Mouse (Mus musculus) liver, postnatal 0 days (tissue): ENCODE measurements around the gene Sucla2. TPM values are rescaled to one million over a fixed set of nuclear protein-coding genes. Genes with fewer than 3 reads are reported as not detected.

Source experiments
- ATAC-seq: fragments of 200-750 bp; cut with Nextera tagmentation; 2 replicates; pipeline ENCODE4 v1.8.0; 2017; ENCODE audit warnings: mild to moderate bottlenecking, moderate library complexity
- DNase-seq: peaks from one replicate; pipeline ENCODE4 v3.0.0-alpha.2; 2016
- H3K27ac ChIP-seq: fragments of 300-500 bp; sonication (generic); 2 replicates; pipeline ENCODE4 v1.5.1; 2014; ENCODE audit warnings: antibody characterized with exemption, moderate library complexity, mild to moderate bottlenecking, low read depth
- H3K27me3 ChIP-seq: fragments of 300-500 bp; sonication (generic); 2 replicates; pipeline ENCODE4 v1.6.1; 2014; ENCODE audit warnings: low read length, control low read depth, mixed read lengths; ENCODE audit not compliant: insufficient read depth
- H3K36me3 ChIP-seq: fragments of 300-500 bp; sonication (generic); replicated peaks from 2 replicates; pipeline ENCODE4 v1.6.1; 2014; ENCODE audit warnings: mild to moderate bottlenecking, control low read depth, low read length, moderate library complexity, mixed read lengths; ENCODE audit not compliant: insufficient read depth
- H3K4me1 ChIP-seq: fragments of 300-500 bp; sonication (generic); 2 replicates; pipeline ENCODE4 v1.6.1; 2014; ENCODE audit warnings: antibody characterized with exemption, mild to moderate bottlenecking, control low read depth; ENCODE audit not compliant: insufficient read depth
- H3K4me2 ChIP-seq: fragments of 300-500 bp; sonication (generic); 2 replicates; pipeline ENCODE4 v1.6.1; 2014; ENCODE audit warnings: low read depth, mild to moderate bottlenecking, low read length, moderate library complexity, mixed read lengths
- H3K4me3 ChIP-seq: fragments of 300-500 bp; sonication (generic); 2 replicates; pipeline ENCODE4 v1.5.1; 2014; ENCODE audit warnings: low read depth, low read length
- H3K9ac ChIP-seq: fragments of 300-500 bp; sonication (generic); replicated peaks from 2 replicates; pipeline ENCODE4 v1.6.1; 2014; ENCODE audit warnings: mild to moderate bottlenecking, moderate library complexity
- H3K9me3 ChIP-seq: fragments of 300-500 bp; sonication (generic); 2 replicates; pipeline ENCODE4 v1.6.1; 2016; ENCODE audit warnings: mild to moderate bottlenecking, control low read depth, low read length, mixed read lengths
- CTCF ChIP-seq: sonication (generic); IDR thresholded peaks from 2 replicates; pipeline ENCODE4 v1.5.1; 2016; ENCODE audit warnings: antibody characterized with exemption, low read depth
- EP300 ChIP-seq: IDR thresholded peaks from 2 replicates; pipeline ENCODE4 v1.6.1; 2016; ENCODE audit warnings: antibody characterized with exemption, low read depth, mild to moderate bottlenecking
- WGBS: fragments of 180-500 bp; shearing (Covaris S2); extraction: QIAGEN DNeasy Blood & Tissue Kit; methylation state at CpG from one replicate; pipeline ENCODE4 v1.1.7; 2014; ENCODE audit not compliant: insufficient replicate concordance; 5-methylcytosine and 5-hydroxymethylcytosine counted together
- polyA plus RNA-seq: library from polyadenylated mRNA; unstranded; fragments of >200 nt; fragmentation: Nextera tagmentation; extraction: Ambion mirVana; gene quantifications from 2 replicates; pipeline ENCODE4 v1.2.1, GENCODE M21; 2015

The Sucla2 gene
- polyA plus RNA-seq, 1 experiment from 2014 or later: 99.7 TPM

DNA sequence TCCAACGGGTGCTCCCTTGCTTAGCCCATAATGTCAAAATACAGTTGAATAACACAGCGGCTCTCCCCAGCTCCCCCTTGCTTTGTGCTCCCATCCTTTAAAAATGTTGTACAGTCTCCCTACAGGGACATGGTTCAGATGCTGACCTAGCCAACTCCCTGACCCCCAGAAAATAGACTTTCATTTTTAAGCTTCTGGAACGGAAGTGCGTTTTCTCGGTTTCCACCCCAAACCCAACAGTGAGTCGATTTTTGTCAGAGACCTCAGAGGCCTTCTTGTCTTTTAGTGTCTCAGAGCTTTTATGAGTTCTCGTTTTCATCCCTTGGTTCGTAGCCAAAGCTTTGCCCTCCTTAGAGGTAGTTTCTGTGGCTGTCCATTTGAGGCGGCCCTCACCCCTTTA is 23.8 kb upstream of the Sucla2 start:
- H3K9me3 ChIP-seq: no peaks in the 10 kb centered on the region
- no peak overlapping the region for H3K27ac ChIP-seq
- no peak overlapping the region for H3K9ac ChIP-seq
- DNase-seq: no peak
- no peak overlapping the region for H3K4me2 ChIP-seq
- no peak for TF ChIP-seq CTCF
- TF ChIP-seq EP300: no peak
- no peak for ATAC-seq
- 83% methylated on average over 9 of the region's 9 CpGs for whole genome bisulfite sequencing
- H3K4me3 ChIP-seq: no peak overlapping the region
- no peaks in the 10 kb centered on the region for H3K27me3 ChIP-seq
- H3K4me1 ChIP-seq: no peaks in the 10 kb centered on the region; the same call in 1 of the 2 replicates
- H3K36me3 ChIP-seq: no peaks in the 10 kb centered on the region

DNA sequence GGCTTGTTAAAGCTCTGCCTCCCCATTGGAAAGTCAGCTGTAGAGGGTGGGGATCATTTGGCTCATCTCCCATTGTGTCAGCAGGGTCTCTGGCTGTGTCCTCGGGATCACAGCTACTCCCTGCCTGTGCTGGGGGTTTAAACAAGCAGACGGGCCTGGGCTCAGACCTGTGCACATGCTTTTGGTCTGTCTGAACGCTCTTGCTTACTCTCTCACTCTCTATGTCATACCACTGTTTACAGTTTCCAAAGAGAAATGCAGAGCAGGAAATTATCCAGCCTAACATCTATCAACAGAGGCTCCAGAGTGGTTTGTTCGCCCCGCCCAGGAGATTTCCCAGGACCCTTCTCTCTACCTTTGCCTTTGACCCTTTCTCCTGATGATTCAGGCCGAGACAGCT is 23.4 kb upstream of the Sucla2 start:
- no peaks in the 10 kb centered on the region; the same call in 1 of the 2 replicates for H3K4me1 ChIP-seq
- no peak overlapping the region for H3K4me2 ChIP-seq
- TF ChIP-seq EP300 (no peak), CTCF (no peak)
- no peaks in the 10 kb centered on the region for H3K36me3 ChIP-seq
- DNase-seq (no peak), ATAC-seq (no peak)
- H3K4me3 ChIP-seq: no peak overlapping the region
- H3K27ac ChIP-seq: no peak overlapping the region
- H3K9me3 ChIP-seq: no peaks in the 10 kb centered on the region
- no peak overlapping the region for H3K9ac ChIP-seq
- WGBS: 68% methylated on average over 6 of the region's 6 CpGs
- H3K27me3 ChIP-seq: no peaks in the 10 kb centered on the region

DNA sequence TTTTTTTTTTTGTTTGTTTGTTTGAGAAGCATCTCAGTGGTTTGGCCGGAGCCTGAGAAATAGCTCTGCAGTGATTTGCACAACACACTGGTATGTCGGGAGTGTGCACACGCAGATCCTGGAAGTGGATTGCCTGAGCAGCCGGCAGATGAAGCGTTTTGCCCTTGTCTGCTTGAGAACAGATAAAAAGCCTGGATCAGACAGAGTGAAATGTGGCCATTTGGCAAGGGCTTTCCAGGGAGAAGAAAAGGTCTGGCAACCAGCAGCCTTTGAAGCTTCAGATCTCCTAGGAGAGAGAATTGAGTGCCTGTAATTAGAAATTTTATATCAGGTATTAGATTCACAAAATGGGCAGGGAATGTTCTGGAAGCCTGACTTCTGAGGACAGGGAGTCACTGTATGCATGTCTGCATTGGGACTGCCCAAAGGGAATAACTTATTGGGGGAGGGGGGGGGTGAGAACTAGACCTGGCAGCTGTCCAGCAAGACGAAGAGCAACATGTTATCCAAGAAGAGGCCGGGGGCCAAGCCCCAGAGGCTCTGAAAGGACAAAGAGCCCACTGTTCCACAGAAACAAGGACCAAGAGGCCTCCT is 22.4 kb upstream of the Sucla2 start:
- Histone ChIP-seq H3K4me2 (no peak overlapping the region), H3K4me1 (no peaks in the 10 kb centered on the region; the same call in 1 of the 2 replicates), H3K4me3 (no peak overlapping the region), H3K27me3 (no peaks in the 10 kb centered on the region), H3K27ac (peak overlapping the region; percentile 23; the same call in 1 of the 2 replicates), H3K9ac (no peak overlapping the region), H3K9me3 (no peaks in the 10 kb centered on the region), H3K36me3 (no peaks in the 10 kb centered on the region)
- ATAC-seq (no peak), DNase-seq (no peak)
- 57% methylated on average over 7 of the region's 7 CpGs for WGBS
- TF ChIP-seq CTCF (no peak), EP300 (no peak)

DNA sequence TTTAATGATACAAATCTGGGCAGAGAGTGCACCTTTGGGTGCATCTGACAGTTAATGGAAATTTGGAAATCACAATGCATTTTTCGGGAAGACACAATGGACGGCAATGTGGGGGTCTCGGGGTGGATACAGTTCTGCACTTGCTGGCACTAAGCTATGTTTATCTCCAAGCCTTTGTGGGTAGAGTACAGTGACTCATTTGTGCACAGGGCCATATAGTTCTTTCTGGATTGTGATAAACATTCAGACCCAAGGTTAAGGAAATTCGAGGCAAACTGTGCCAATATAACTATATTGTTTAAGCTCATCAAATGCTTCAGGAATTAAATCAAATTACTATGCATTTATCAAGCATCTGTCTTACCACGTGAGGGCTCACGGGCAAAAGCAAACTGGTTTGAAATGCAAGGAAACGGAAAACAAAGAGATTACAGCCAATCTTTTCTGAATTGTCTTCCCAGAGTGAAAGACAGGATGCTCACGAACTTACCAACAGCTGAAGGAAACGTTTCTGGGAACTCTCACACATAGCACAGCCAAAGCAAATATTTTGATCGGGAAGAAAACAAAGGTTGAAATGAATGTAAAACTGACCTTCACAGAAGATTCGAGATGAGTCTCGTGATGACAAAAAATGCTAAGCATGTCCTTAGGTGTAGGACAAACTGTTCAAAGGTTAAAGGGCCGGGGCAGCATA is 21.7 kb upstream of the Sucla2 start:
- Histone ChIP-seq H3K9ac (no peak overlapping the region), H3K27me3 (no peaks in the 10 kb centered on the region), H3K4me1 (no peaks in the 10 kb centered on the region; the same call in 1 of the 2 replicates), H3K4me3 (no peak overlapping the region), H3K27ac (peak overlapping the region; percentile 50), H3K9me3 (no peaks in the 10 kb centered on the region), H3K4me2 (no peak overlapping the region), H3K36me3 (no peaks in the 10 kb centered on the region)
- ATAC-seq (no peak), DNase-seq (no peak)
- 48% methylated on average over 13 of the region's 13 CpGs for WGBS
- TF ChIP-seq EP300: peak; percentile 47; the same call in 1 of the 2 replicates
- no peak for TF ChIP-seq CTCF

DNA sequence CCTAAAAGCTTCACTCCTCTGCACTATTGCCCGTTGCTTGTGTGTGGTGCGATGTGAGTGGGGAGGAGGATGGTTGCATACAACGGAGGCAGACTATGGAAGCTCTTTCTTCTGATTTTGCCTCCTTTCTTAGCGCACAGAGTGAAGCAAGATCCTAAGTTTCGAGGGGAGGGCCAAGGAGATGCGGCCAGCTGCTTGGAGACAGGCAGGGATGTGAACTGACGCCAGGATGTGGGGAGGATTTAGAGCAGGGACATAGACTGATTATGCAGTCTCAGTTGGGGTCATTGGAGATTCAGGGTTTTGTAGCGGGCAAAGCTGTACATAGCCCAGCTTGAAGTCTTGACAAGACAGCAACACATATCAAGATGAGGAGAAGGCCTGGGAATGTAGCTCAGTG is 18.8 kb upstream of the Sucla2 start:
- no peak overlapping the region for H3K27ac ChIP-seq
- H3K9me3 ChIP-seq: no peaks in the 10 kb centered on the region
- TF ChIP-seq EP300 (no peak), CTCF (no peak)
- H3K36me3 ChIP-seq: no peaks in the 10 kb centered on the region
- WGBS: 57% methylated on average over 8 of the region's 8 CpGs
- no peak overlapping the region for H3K9ac ChIP-seq
- H3K4me3 ChIP-seq: no peak overlapping the region
- H3K27me3 ChIP-seq: no peaks in the 10 kb centered on the region
- ATAC-seq (no peak), DNase-seq (no peak)
- H3K4me1 ChIP-seq: peaks cover 8% of the 10 kb centered on the region
- no peak overlapping the region for H3K4me2 ChIP-seq

DNA sequence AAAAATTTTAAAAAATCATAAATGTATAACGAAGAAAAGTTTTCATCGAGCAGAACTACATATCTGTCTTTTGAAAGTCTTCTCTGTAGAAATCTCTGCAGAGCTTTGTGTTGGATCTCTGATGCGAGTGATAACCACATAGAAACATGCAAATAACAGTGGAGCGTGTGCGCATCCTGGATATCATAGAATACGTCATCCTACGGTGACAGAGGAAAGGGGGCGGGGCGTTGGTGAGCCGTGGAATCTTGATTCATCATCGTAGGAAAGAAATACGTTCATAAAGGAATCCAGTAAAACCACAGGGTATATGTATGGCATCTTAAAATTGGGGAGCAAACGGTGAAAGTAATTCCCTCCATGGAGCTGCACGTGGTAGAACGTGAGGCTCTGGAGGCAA is 17.9 kb upstream of the Sucla2 start:
- ATAC-seq (no peak), DNase-seq (no peak)
- H3K4me2 ChIP-seq: 0 out of 2 replicates have a peak overlapping the region, but pooled peaks have one; percentile 35
- TF ChIP-seq EP300: no peak
- TF ChIP-seq CTCF: no peak
- no peak overlapping the region for H3K9ac ChIP-seq
- no peak overlapping the region for H3K4me3 ChIP-seq
- H3K27ac ChIP-seq: no peak overlapping the region
- H3K36me3 ChIP-seq: peaks cover 4% of the 10 kb centered on the region
- peaks cover 8% of the 10 kb centered on the region; the same call in 1 of the 2 replicates for H3K4me1 ChIP-seq
- WGBS: 72% methylated on average over 15 of the region's 15 CpGs
- no peaks in the 10 kb centered on the region for H3K9me3 ChIP-seq
- H3K27me3 ChIP-seq: no peaks in the 10 kb centered on the region
